18 mouse cellular contexts compared by ENCODE assay signal in genomic region chr3:103513411-103513810, GRCm38 (mm10).
"Had no signal": no experiment of that assay in that cellular context is flagged by ENCODE, and none has a peak within 500 bp of the region (broad histone marks: within the 10 kb centered on the region; RNA-seq: fewer than 3 reads in every experiment).

No protein-coding gene starts in this region.

- H3K27me3 ChIP-seq: midbrain, embryonic 13.5 days; midbrain, embryonic 15.5 days; neural tube, embryonic 13.5 days; neural tube, embryonic 15.5 days had no signal

- ATAC-seq: midbrain, embryonic 13.5 days; midbrain, embryonic 15.5 days had no signal

- H3K4me3 ChIP-seq: midbrain, embryonic 10.5 days; midbrain, embryonic 13.5 days; midbrain, embryonic 15.5 days; myocyte; neural tube, embryonic 13.5 days; neural tube, embryonic 15.5 days had no signal

- H3K4me1 ChIP-seq: midbrain, embryonic 10.5 days; midbrain, embryonic 13.5 days; midbrain, embryonic 15.5 days had no signal

- H3K27ac ChIP-seq: midbrain, embryonic 10.5 days; midbrain, embryonic 13.5 days; midbrain, embryonic 15.5 days; neural tube, embryonic 13.5 days; neural tube, embryonic 15.5 days had no signal

- H3K36me3 ChIP-seq: midbrain, embryonic 10.5 days; midbrain, embryonic 13.5 days; midbrain, embryonic 15.5 days; neural tube, embryonic 13.5 days; neural tube, embryonic 15.5 days had no signal

- H3K9ac ChIP-seq: lung, embryonic 14.5 days; midbrain, embryonic 13.5 days; midbrain, embryonic 15.5 days; neural tube, embryonic 13.5 days; neural tube, embryonic 15.5 days had no signal

- H3K9me3 ChIP-seq: midbrain, embryonic 10.5 days; midbrain, embryonic 13.5 days; midbrain, embryonic 15.5 days; neural tube, embryonic 13.5 days; neural tube, embryonic 15.5 days had no signal

- H3K4me2 ChIP-seq: lung, embryonic 14.5 days; midbrain, embryonic 13.5 days; midbrain, embryonic 15.5 days; neural tube, embryonic 13.5 days; neural tube, embryonic 15.5 days had no signal

- DNase-seq: lung, adult 18-20 months; lung, embryonic 14.5 days; lung, postnatal 10 days; lung, postnatal 4 days; retina, postnatal 1 day; right cerebral cortex, adult 18-20 months; right cerebral cortex, postnatal 25 days; right cerebral cortex, postnatal 4 days; spleen, adult 18-20 months; thymus, adult 18-20 months; thymus, postnatal 14 days; thymus, postnatal 36 days had no signal
